Mouse (Mus musculus) neural tube, embryonic 15.5 days (tissue): ENCODE measurements around the gene Dnah9. TPM values are rescaled to one million over a fixed set of nuclear protein-coding genes. Genes with fewer than 3 reads are reported as not detected.

Source experiments
- ATAC-seq: fragments of 200-750 bp; cut with Nextera tagmentation; 2 replicates; pipeline ENCODE4 v1.8.0; 2017; ENCODE audit warnings: mild to moderate bottlenecking, moderate TSS enrichment, moderate library complexity; ENCODE audit not compliant: low FRiP score
- H3K27ac ChIP-seq: fragments of 300-500 bp; sonication (generic); replicated peaks from 2 replicates; pipeline ENCODE4 v1.5.1; 2015; ENCODE audit warnings: mild to moderate bottlenecking, inconsistent platforms
- H3K27me3 ChIP-seq: fragments of 300-500 bp; sonication (generic); replicated peaks from 2 replicates; pipeline ENCODE4 v1.6.1; 2015; ENCODE audit warnings: inconsistent platforms
- H3K36me3 ChIP-seq: fragments of 300-500 bp; sonication (generic); 2 replicates; pipeline ENCODE4 v1.6.1; 2015; ENCODE audit warnings: inconsistent platforms
- H3K4me1 ChIP-seq: fragments of 300-500 bp; sonication (generic); 2 replicates; pipeline ENCODE4 v1.6.1; 2015; ENCODE audit warnings: inconsistent platforms
- H3K4me2 ChIP-seq: fragments of 300-500 bp; sonication (generic); 2 replicates; pipeline ENCODE4 v1.6.1; 2015; ENCODE audit warnings: inconsistent platforms, mild to moderate bottlenecking, moderate library complexity
- H3K4me3 ChIP-seq: fragments of 300-500 bp; sonication (generic); replicated peaks from 2 replicates; pipeline ENCODE4 v1.5.1; 2015; ENCODE audit warnings: mild to moderate bottlenecking, inconsistent platforms
- H3K9ac ChIP-seq: fragments of 300-500 bp; sonication (generic); replicated peaks from 2 replicates; pipeline ENCODE4 v1.6.1; 2015; ENCODE audit warnings: mild to moderate bottlenecking, inconsistent platforms
- H3K9me3 ChIP-seq: fragments of 300-500 bp; sonication (generic); replicated peaks from 2 replicates; pipeline ENCODE4 v1.6.1; 2016; ENCODE audit warnings: inconsistent platforms
- WGBS: fragments of 180-500 bp; shearing (Covaris S2); methylation state at CpG from one replicate; pipeline ENCODE4 v1.1.7; 2015; ENCODE audit warnings: mixed read lengths; 5-methylcytosine and 5-hydroxymethylcytosine counted together
- polyA plus RNA-seq: library from polyadenylated mRNA; unstranded; fragments of >200 nt; fragmentation: Nextera tagmentation; extraction: Ambion mirVana; gene quantifications from 2 replicates; pipeline ENCODE4 v1.2.1, GENCODE M21; 2015

Dnah9 gene
- polyA plus RNA-seq, 1 experiment from 2014 or later: 2.5 TPM

GRCm38 (mm10) chr11:65918480-65919236 lies 249.7 kb downstream of the Dnah9 start:
- H3K36me3 ChIP-seq: no peaks in the 10 kb centered on the region
- no peaks in the 10 kb centered on the region for H3K27me3 ChIP-seq
- no peak for ATAC-seq
- no peak overlapping the region for H3K4me2 ChIP-seq
- no peaks in the 10 kb centered on the region for H3K9me3 ChIP-seq
- H3K27ac ChIP-seq: no peak overlapping the region
- H3K4me1 ChIP-seq: no peaks in the 10 kb centered on the region
- H3K9ac ChIP-seq: no peak overlapping the region
- no peak overlapping the region for H3K4me3 ChIP-seq
- WGBS: 72% methylated on average over 10 of the region's 10 CpGs

DNA sequence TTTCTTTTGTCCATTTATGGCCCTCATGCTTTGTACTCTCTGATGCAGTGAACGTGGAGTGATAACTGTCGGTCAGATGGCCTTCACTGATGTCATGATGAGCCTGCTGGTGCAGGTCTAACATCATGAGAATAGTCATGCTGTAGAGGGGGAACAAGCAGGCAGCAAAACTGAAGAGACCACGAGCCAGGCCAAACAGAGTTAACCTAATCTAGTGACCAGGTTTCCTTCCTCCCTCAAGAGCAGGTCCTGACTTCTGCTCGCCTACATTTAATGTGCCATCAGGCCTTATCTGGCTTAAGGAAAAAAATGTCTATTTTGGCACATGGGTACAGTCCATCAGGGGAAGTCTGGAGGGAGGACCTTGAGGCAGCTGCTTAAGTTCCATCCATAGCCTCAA lies 259.2 kb downstream of the Dnah9 start:
- H3K4me1 ChIP-seq: no peaks in the 10 kb centered on the region
- H3K4me2 ChIP-seq: no peak overlapping the region
- 85% methylated on average over 4 of the region's 4 CpGs for WGBS

GRCm38 (mm10) chr11:65905487-65905886 lies 262.9 kb downstream of the Dnah9 start:
- Histone ChIP-seq H3K9ac (no peak overlapping the region), H3K4me1 (no peaks in the 10 kb centered on the region), H3K27me3 (no peaks in the 10 kb centered on the region), H3K36me3 (no peaks in the 10 kb centered on the region), H3K4me2 (no peak overlapping the region), H3K27ac (no peak overlapping the region), H3K4me3 (no peak overlapping the region), H3K9me3 (no peaks in the 10 kb centered on the region)
- WGBS: 74% methylated on average over 2 of the region's 2 CpGs
- no peak for ATAC-seq

More for the DNA sequence above, 259.2 kb downstream of the Dnah9 start:
- Histone ChIP-seq H3K36me3 (no peaks in the 10 kb centered on the region), H3K4me3 (no peak overlapping the region), H3K27ac (no peak overlapping the region), H3K9me3 (no peaks in the 10 kb centered on the region), H3K27me3 (no peaks in the 10 kb centered on the region), H3K9ac (no peak overlapping the region)
- ATAC-seq: no peak

- ATAC-seq: no peak
- H3K27ac ChIP-seq: no peak overlapping the region
- no peak overlapping the region for H3K9ac ChIP-seq
- no peaks in the 10 kb centered on the region for H3K36me3 ChIP-seq
- 85% methylated on average over 2 of the region's 2 CpGs for WGBS
- no peak overlapping the region for H3K4me3 ChIP-seq
- no peaks in the 10 kb centered on the region for H3K9me3 ChIP-seq
- H3K27me3 ChIP-seq: no peaks in the 10 kb centered on the region
- no peaks in the 10 kb centered on the region for H3K4me1 ChIP-seq
- no peak overlapping the region for H3K4me2 ChIP-seq
These were observed 264.4 kb downstream of the Dnah9 start for GRCm38 (mm10) chr11:65903944-65904343.

DNA sequence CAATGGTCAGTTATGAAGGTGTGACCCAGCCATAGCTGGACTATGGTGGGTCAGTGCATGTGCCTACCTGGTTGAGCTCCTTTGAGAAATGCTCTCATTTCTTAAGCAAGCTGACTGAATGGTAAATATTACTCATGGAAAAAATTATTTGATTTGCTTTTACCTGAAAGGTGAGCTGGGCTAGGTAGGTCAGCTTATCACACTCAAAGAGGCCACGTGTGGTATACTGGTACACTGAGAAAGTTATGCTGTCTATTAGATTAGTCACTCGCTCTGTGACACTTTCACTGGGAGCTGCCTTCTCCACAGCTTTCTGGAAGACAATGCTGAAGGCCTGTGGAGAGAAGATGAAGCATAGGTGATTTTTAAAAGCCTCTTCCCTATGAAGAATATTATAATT lies 286.9 kb downstream of the Dnah9 start:
- no peaks in the 10 kb centered on the region for H3K9me3 ChIP-seq
- H3K4me2 ChIP-seq: no peak overlapping the region
- H3K4me3 ChIP-seq: no peak overlapping the region
- H3K27ac ChIP-seq: no peak overlapping the region
- no peaks in the 10 kb centered on the region for H3K27me3 ChIP-seq
- 0 out of 2 replicates have a peak, but pooled peaks cover 11% of the 10 kb centered on the region for H3K4me1 ChIP-seq
- no peak for ATAC-seq
- no peak overlapping the region for H3K9ac ChIP-seq
- no peaks in the 10 kb centered on the region for H3K36me3 ChIP-seq
- 93% methylated on average over 2 of the region's 2 CpGs for WGBS

- Histone ChIP-seq H3K27me3 (no peaks in the 10 kb centered on the region), H3K4me1 (0 out of 2 replicates have a peak, but pooled peaks cover 11% of the 10 kb centered on the region), H3K27ac (peak overlapping the region; percentile 68), H3K9me3 (no peaks in the 10 kb centered on the region), H3K36me3 (no peaks in the 10 kb centered on the region), H3K4me3 (no peak overlapping the region), H3K9ac (no peak overlapping the region), H3K4me2 (no peak overlapping the region)
- 0 out of 2 replicates have a peak, but pooled peaks have one; percentile 17 for ATAC-seq
- 43% methylated on average over 1 of the region's 1 CpGs for WGBS
These were observed 291.1 kb downstream of the Dnah9 start for GRCm38 (mm10) chr11:65877146-65877775.

DNA sequence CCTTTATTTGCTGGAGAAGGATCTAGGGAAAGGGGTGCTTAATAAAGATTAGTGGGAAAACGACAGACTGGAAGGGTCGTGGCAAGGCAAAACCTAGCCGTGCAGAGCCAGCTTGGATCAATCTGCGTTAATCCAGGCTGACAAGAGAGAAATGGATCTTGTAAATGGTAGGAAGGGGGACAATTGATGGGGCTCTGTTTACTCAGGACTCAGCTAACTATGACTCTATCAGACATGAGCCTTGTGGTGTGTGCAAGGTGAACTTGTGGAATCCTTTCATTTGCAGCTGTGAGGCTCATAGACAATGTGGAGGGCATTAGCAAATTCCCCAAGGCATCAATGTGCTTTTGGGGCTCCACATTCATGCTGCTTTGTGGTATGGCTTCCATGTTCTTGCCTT lies 306.9 kb downstream of the Dnah9 start:
- 44% methylated on average over 4 of the region's 4 CpGs for WGBS
- no peaks in the 10 kb centered on the region for H3K9me3 ChIP-seq
- no peak overlapping the region for H3K4me3 ChIP-seq
- no peaks in the 10 kb centered on the region for H3K36me3 ChIP-seq
- no peak for ATAC-seq
- H3K4me1 ChIP-seq: no peaks in the 10 kb centered on the region
- H3K27me3 ChIP-seq: no peaks in the 10 kb centered on the region
- H3K9ac ChIP-seq: no peak overlapping the region
- H3K4me2 ChIP-seq: no peak overlapping the region
- H3K27ac ChIP-seq: no peak overlapping the region

- no peak overlapping the region for H3K27ac ChIP-seq
- H3K36me3 ChIP-seq: no peaks in the 10 kb centered on the region
- H3K4me1 ChIP-seq: peaks cover 6% of the 10 kb centered on the region; the same call in 1 of the 2 replicates
- H3K27me3 ChIP-seq: no peaks in the 10 kb centered on the region
- no peak overlapping the region for H3K4me2 ChIP-seq
- 11% methylated on average over 1 of the region's 1 CpGs for WGBS
- no peak overlapping the region for H3K4me3 ChIP-seq
- ATAC-seq: no peak
- no peaks in the 10 kb centered on the region for H3K9me3 ChIP-seq
- no peak overlapping the region for H3K9ac ChIP-seq
These were observed 316.3 kb downstream of the Dnah9 start for GRCm38 (mm10) chr11:65852066-65852465.

DNA sequence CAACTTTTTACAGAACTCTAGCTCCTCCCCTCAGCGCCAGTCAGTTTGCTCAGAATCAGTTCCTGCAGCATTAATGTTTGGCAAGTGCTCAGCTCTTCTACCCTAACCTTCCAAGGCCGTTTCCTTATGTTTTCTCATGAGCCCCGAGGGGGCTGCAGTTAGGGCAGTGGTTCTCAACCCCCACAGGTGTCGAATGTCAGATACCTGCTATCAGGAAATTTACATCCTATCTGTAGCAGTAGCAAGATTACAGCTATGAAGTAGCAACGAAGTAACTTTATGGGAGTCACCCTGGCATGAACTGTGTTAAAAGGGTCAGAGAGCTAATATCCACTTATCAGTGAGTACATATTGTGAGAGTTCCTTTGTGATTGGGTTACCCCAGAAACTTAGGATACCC lies 321.9 kb downstream of the Dnah9 start:
- WGBS: 83% methylated on average over 5 of the region's 5 CpGs
- Histone ChIP-seq H3K4me3 (no peak overlapping the region), H3K4me1 (no peaks in the 10 kb centered on the region), H3K27me3 (no peaks in the 10 kb centered on the region), H3K27ac (no peak overlapping the region), H3K9me3 (no peaks in the 10 kb centered on the region), H3K4me2 (no peak overlapping the region), H3K9ac (no peak overlapping the region), H3K36me3 (no peaks in the 10 kb centered on the region)
- ATAC-seq: no peak

GRCm38 (mm10) chr11:65838999-65839398 lies 329.4 kb downstream of the Dnah9 start:
- H3K36me3 ChIP-seq: no peaks in the 10 kb centered on the region
- ATAC-seq: no peak
- H3K9ac ChIP-seq: no peak overlapping the region
- H3K4me2 ChIP-seq: no peak overlapping the region
- H3K27ac ChIP-seq: no peak overlapping the region
- no peaks in the 10 kb centered on the region for H3K27me3 ChIP-seq
- no peaks in the 10 kb centered on the region for H3K9me3 ChIP-seq
- WGBS: 56% methylated on average over 8 of the region's 8 CpGs
- H3K4me3 ChIP-seq: no peak overlapping the region
- H3K4me1 ChIP-seq: no peaks in the 10 kb centered on the region; the same call in 1 of the 2 replicates

DNA sequence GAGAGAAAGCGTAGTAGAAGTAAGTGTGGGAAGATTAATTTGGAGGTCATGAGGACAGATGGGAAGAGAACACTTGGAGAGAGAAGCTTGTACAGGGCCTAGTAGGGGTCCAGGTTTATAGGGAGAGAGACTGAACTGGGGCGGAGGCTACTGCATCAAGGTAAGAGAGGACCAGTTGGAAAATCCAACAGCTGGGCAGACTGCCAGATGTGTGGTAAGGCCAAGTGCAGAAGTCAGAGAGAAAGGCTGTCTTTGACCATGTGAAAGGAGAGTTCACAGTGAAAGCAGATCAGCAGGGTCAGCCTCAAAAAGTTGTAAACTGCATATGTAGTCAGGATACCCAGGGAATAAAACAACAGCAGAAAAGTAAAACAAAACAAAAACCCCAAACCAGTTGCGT lies 343.8 kb downstream of the Dnah9 start:
- no peak overlapping the region for H3K4me3 ChIP-seq
- no peaks in the 10 kb centered on the region for H3K9me3 ChIP-seq
- H3K9ac ChIP-seq: no peak overlapping the region
- H3K4me1 ChIP-seq: peaks cover 3% of the 10 kb centered on the region; the same call in 1 of the 2 replicates
- H3K27me3 ChIP-seq: no peaks in the 10 kb centered on the region
- no peak for ATAC-seq
- no peak overlapping the region for H3K27ac ChIP-seq
- H3K36me3 ChIP-seq: peaks cover 43% of the 10 kb centered on the region
- WGBS: 86% methylated on average over 3 of the region's 3 CpGs
- no peak overlapping the region for H3K4me2 ChIP-seq

- peaks cover 3% of the 10 kb centered on the region; the same call in 1 of the 2 replicates for H3K4me1 ChIP-seq
These were observed 347.5 kb downstream of the Dnah9 start for GRCm38 (mm10) chr11:65820877-65821276.

More at GRCm38 (mm10) chr11:65820877-65821276, 347.5 kb downstream of the Dnah9 start:
- no peak overlapping the region for H3K27ac ChIP-seq
- no peak overlapping the region for H3K9ac ChIP-seq
- H3K4me2 ChIP-seq: no peak overlapping the region
- no peaks in the 10 kb centered on the region for H3K27me3 ChIP-seq
- WGBS: 11% methylated on average over 7 of the region's 7 CpGs
- peak; percentile 89 for ATAC-seq
- peaks cover 35% of the 10 kb centered on the region for H3K36me3 ChIP-seq
- H3K9me3 ChIP-seq: no peaks in the 10 kb centered on the region
- H3K4me3 ChIP-seq: no peak overlapping the region
